Mouse (Mus musculus): ENCODE measurements around the gene Clspn. TPM values are rescaled to one million over a fixed set of nuclear protein-coding genes. Genes with fewer than 3 reads are reported as not detected.
"Not testable (repeated sequence)": the region's sequence is repeated elsewhere in the genome, so short reads cannot be mapped to it uniquely, and the experiment has no call there.

Gene Clspn
- polyA plus RNA-seq, 1 experiment from 2014 or later, result 53.7 TPM

GRCm38 (mm10) chr4:126532827-126533728 is 23.7 kb upstream of the Clspn start, which contains the start of gene Ago4:
TSS of gene Ago4 (minus strand) at chr4:126533472.
- Histone ChIP-seq H3K4me2 (replicated peaks; ENCODE audit: low read depth, low read length) (peak within 1 kb of the TSS; percentile 89), H3K4me3 (ENCODE audit: low read depth, low read length) (peak within 1 kb of the TSS; percentile 97), H3K4me1 (replicated peaks; ENCODE audit: control insufficient read depth, insufficient read depth, low read length) (no peaks in the 10 kb centered on the region), H3K27me3 (ENCODE audit: control insufficient read depth, insufficient read depth, low read length) (peaks cover 2% of the 10 kb centered on the region; the same call in 1 of the 2 replicates), H3K9ac (ENCODE audit: low read depth, low read length) (peak within 1 kb of the TSS; percentile 93), H3K9me3 (ENCODE audit: control insufficient read depth, low read length) (no peaks in the 10 kb centered on the region), H3K36me3 (ENCODE audit: control insufficient read depth, insufficient read depth, low read length) (no peaks in the 10 kb centered on the region), H3K27ac (ENCODE audit: low read depth, low read length) (peak within 1 kb of the TSS; percentile 81)
- ATAC-seq (ENCODE audit: low FRiP score) (peak; percentile 94), DNase-seq (ENCODE audit: low spot score) (peak; percentile 87)
- under 1% methylated on average over 58 of the region's 120 CpGs for WGBS

GRCm38 (mm10) chr4:126533729-126534070 is 23.0 kb upstream of the Clspn start:
- Histone ChIP-seq H3K27me3 (ENCODE audit: control insufficient read depth, insufficient read depth, low read length) (peaks cover 2% of the 10 kb centered on the region; the same call in 1 of the 2 replicates), H3K27ac (ENCODE audit: low read depth, low read length) (peak overlapping the region; percentile 42; the same call in 1 of the 2 replicates), H3K4me2 (replicated peaks; ENCODE audit: low read depth, low read length) (peak overlapping the region; percentile 89), H3K9me3 (ENCODE audit: control insufficient read depth, low read length) (no peaks in the 10 kb centered on the region), H3K4me3 (ENCODE audit: low read depth, low read length) (peak overlapping the region; percentile 97), H3K4me1 (replicated peaks; ENCODE audit: control insufficient read depth, insufficient read depth, low read length) (no peaks in the 10 kb centered on the region), H3K36me3 (ENCODE audit: control insufficient read depth, insufficient read depth, low read length) (no peaks in the 10 kb centered on the region), H3K9ac (ENCODE audit: low read depth, low read length) (peak overlapping the region; percentile 93)
- no peak for DNase-seq (ENCODE audit: low spot score)
- WGBS, result 12% methylated on average over 7 of the region's 7 CpGs
- no peak; the same call in 1 of the 2 replicates for ATAC-seq (ENCODE audit: low FRiP score)

GRCm38 (mm10) chr4:126535631-126536030 is 21.1 kb upstream of the Clspn start:
- WGBS, result 92% methylated on average over 7 of the region's 7 CpGs
- not testable (repeated sequence) for H3K27ac ChIP-seq (ENCODE audit: low read depth, low read length)

GRCm38 (mm10) chr4:126536865-126537264 is 19.9 kb upstream of the Clspn start:
- DNase-seq (ENCODE audit: low spot score), result no peak
- no peak overlapping the region for H3K9ac ChIP-seq (ENCODE audit: low read depth, low read length)
- no peaks in the 10 kb centered on the region for H3K36me3 ChIP-seq (ENCODE audit: control insufficient read depth, insufficient read depth, low read length)
- H3K9me3 ChIP-seq (ENCODE audit: control insufficient read depth, low read length), result no peaks in the 10 kb centered on the region
- H3K27ac ChIP-seq (ENCODE audit: low read depth, low read length), result no peak overlapping the region
- peaks cover 2% of the 10 kb centered on the region; the same call in 1 of the 2 replicates for H3K27me3 ChIP-seq (ENCODE audit: control insufficient read depth, insufficient read depth, low read length)
- no peak overlapping the region for H3K4me3 ChIP-seq (ENCODE audit: low read depth, low read length)
- 76% methylated on average over 5 of the region's 5 CpGs for WGBS
- H3K4me1 ChIP-seq (replicated peaks; ENCODE audit: control insufficient read depth, insufficient read depth, low read length), result no peaks in the 10 kb centered on the region
- no peak for ATAC-seq (ENCODE audit: low FRiP score)
- H3K4me2 ChIP-seq (replicated peaks; ENCODE audit: low read depth, low read length), result no peak overlapping the region

More at GRCm38 (mm10) chr4:126535631-126536030, 21.1 kb upstream of the Clspn start:
- H3K36me3 ChIP-seq (ENCODE audit: control insufficient read depth, insufficient read depth, low read length); H3K4me3 ChIP-seq (ENCODE audit: low read depth, low read length); H3K4me2 ChIP-seq (replicated peaks; ENCODE audit: low read depth, low read length); H3K27me3 ChIP-seq (ENCODE audit: control insufficient read depth, insufficient read depth, low read length); ATAC-seq (ENCODE audit: low FRiP score); H3K9me3 ChIP-seq (ENCODE audit: control insufficient read depth, low read length); H3K9ac ChIP-seq (ENCODE audit: low read depth, low read length); DNase-seq (ENCODE audit: low spot score); H3K4me1 ChIP-seq (replicated peaks; ENCODE audit: control insufficient read depth, insufficient read depth, low read length): not testable (repeated sequence)

- no peaks in the 10 kb centered on the region for H3K4me1 ChIP-seq (replicated peaks; ENCODE audit: control insufficient read depth, insufficient read depth, low read length)
- no peaks in the 10 kb centered on the region for H3K27me3 ChIP-seq (ENCODE audit: control insufficient read depth, insufficient read depth, low read length)
- H3K27ac ChIP-seq (ENCODE audit: low read depth, low read length), result no peak overlapping the region
- WGBS, result 89% methylated on average over 3 of the region's 3 CpGs
- no peak overlapping the region for H3K4me3 ChIP-seq (ENCODE audit: low read depth, low read length)
- ATAC-seq (ENCODE audit: low FRiP score) (no peak), DNase-seq (ENCODE audit: low spot score) (no peak)
- H3K9ac ChIP-seq (ENCODE audit: low read depth, low read length), result no peak overlapping the region
- no peaks in the 10 kb centered on the region for H3K9me3 ChIP-seq (ENCODE audit: control insufficient read depth, low read length)
- no peaks in the 10 kb centered on the region for H3K36me3 ChIP-seq (ENCODE audit: control insufficient read depth, insufficient read depth, low read length)
- no peak overlapping the region for H3K4me2 ChIP-seq (replicated peaks; ENCODE audit: low read depth, low read length)
Observed at GRCm38 (mm10) chr4:126540487-126541071, 16.2 kb upstream of the Clspn start.

GRCm38 (mm10) chr4:126542838-126543237 is 13.9 kb upstream of the Clspn start:
- no peaks in the 10 kb centered on the region for H3K9me3 ChIP-seq (ENCODE audit: control insufficient read depth, low read length)
- no peaks in the 10 kb centered on the region for H3K36me3 ChIP-seq (ENCODE audit: control insufficient read depth, insufficient read depth, low read length)
- ATAC-seq (ENCODE audit: low FRiP score), result no peak
- 70% methylated on average over 7 of the region's 7 CpGs for WGBS
- DNase-seq (ENCODE audit: low spot score), result no peak
- H3K4me3 ChIP-seq (ENCODE audit: low read depth, low read length), result no peak overlapping the region
- H3K4me1 ChIP-seq (replicated peaks; ENCODE audit: control insufficient read depth, insufficient read depth, low read length), result no peaks in the 10 kb centered on the region
- H3K9ac ChIP-seq (ENCODE audit: low read depth, low read length), result no peak overlapping the region
- H3K27me3 ChIP-seq (ENCODE audit: control insufficient read depth, insufficient read depth, low read length), result no peaks in the 10 kb centered on the region
- H3K4me2 ChIP-seq (replicated peaks; ENCODE audit: low read depth, low read length), result no peak overlapping the region
- no peak overlapping the region for H3K27ac ChIP-seq (ENCODE audit: low read depth, low read length)

GRCm38 (mm10) chr4:126545016-126545415 is 11.7 kb upstream of the Clspn start:
- Histone ChIP-seq H3K4me3 (ENCODE audit: low read depth, low read length) (no peak overlapping the region), H3K9me3 (ENCODE audit: control insufficient read depth, low read length) (no peaks in the 10 kb centered on the region), H3K36me3 (ENCODE audit: control insufficient read depth, insufficient read depth, low read length) (no peaks in the 10 kb centered on the region), H3K4me1 (replicated peaks; ENCODE audit: control insufficient read depth, insufficient read depth, low read length) (no peaks in the 10 kb centered on the region), H3K9ac (ENCODE audit: low read depth, low read length) (no peak overlapping the region), H3K27ac (ENCODE audit: low read depth, low read length) (no peak overlapping the region), H3K4me2 (replicated peaks; ENCODE audit: low read depth, low read length) (no peak overlapping the region), H3K27me3 (ENCODE audit: control insufficient read depth, insufficient read depth, low read length) (no peaks in the 10 kb centered on the region)
- 84% methylated on average over 1 of the region's 1 CpGs for WGBS
- DNase-seq (ENCODE audit: low spot score) (no peak), ATAC-seq (ENCODE audit: low FRiP score) (no peak)

- no peaks in the 10 kb centered on the region for H3K36me3 ChIP-seq (ENCODE audit: control insufficient read depth, insufficient read depth, low read length)
- H3K27ac ChIP-seq (ENCODE audit: low read depth, low read length), result no peak overlapping the region
- H3K9ac ChIP-seq (ENCODE audit: low read depth, low read length), result no peak overlapping the region
- H3K4me2 ChIP-seq (replicated peaks; ENCODE audit: low read depth, low read length), result no peak overlapping the region
- H3K27me3 ChIP-seq (ENCODE audit: control insufficient read depth, insufficient read depth, low read length), result no peaks in the 10 kb centered on the region
- H3K9me3 ChIP-seq (ENCODE audit: control insufficient read depth, low read length), result no peaks in the 10 kb centered on the region
- WGBS, result 62% methylated on average over 7 of the region's 7 CpGs
- H3K4me3 ChIP-seq (ENCODE audit: low read depth, low read length), result no peak overlapping the region
- no peak for ATAC-seq (ENCODE audit: low FRiP score)
- no peaks in the 10 kb centered on the region for H3K4me1 ChIP-seq (replicated peaks; ENCODE audit: control insufficient read depth, insufficient read depth, low read length)
- no peak for DNase-seq (ENCODE audit: low spot score)
Observed at GRCm38 (mm10) chr4:126545703-126546102, 11.0 kb upstream of the Clspn start.
